Mouse (Mus musculus): ENCODE data around the gene Idnk. TPM values are rescaled to one million over a fixed set of nuclear protein-coding genes. Genes with fewer than 3 reads are reported as not detected.

Gene Idnk
- polyA plus RNA-seq, 1 experiment from 2014 or later: 35.4 TPM

DNA sequence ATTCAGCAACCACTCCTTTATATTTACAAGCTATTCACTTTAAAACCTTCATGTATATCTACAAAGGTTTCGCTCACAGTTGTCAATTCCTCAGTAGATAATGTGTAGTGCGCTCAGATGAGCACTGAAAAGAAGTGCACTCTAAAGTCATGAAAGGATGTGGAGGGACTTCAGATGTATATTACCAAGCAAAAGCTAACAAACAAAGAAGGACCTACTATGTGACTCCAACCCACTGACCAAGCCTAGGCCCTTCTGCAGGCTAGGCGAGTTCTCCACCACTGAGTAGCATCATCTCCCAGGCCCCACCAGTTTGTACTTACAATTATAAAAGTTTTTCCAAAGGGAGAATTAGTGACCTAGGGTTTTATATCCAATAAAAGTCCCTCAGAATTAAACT, 46.8 kb downstream of the Idnk start:
- Histone ChIP-seq H3K27ac (ENCODE audit: low read depth) (no peak overlapping the region), H3K4me2 (ENCODE audit: low read depth, low read length) (no peak overlapping the region), H3K9me3 (ENCODE audit: low read length) (no peaks in the 10 kb centered on the region), H3K36me3 (replicated peaks; ENCODE audit: insufficient read depth, low read length) (0 out of 2 replicates have a peak, but pooled peaks cover 2% of the 10 kb centered on the region), H3K4me3 (ENCODE audit: low read depth, low read length) (no peak overlapping the region), H3K27me3 (ENCODE audit: insufficient read depth, low read length) (no peaks in the 10 kb centered on the region), H3K9ac (replicated peaks) (no peak overlapping the region), H3K4me1 (ENCODE audit: insufficient read depth) (peaks cover 16% of the 10 kb centered on the region)
- DNase-seq: no peak
- TF ChIP-seq EP300 (IDR thresholded peaks at IDR 0.05; ENCODE audit: low read depth) (no peak), CTCF (IDR thresholded peaks at IDR 0.05; ENCODE audit: low read depth) (no peak)
- WGBS (ENCODE audit: insufficient replicate concordance): 88% methylated on average over 3 of the region's 3 CpGs
- no peak for ATAC-seq

DNA sequence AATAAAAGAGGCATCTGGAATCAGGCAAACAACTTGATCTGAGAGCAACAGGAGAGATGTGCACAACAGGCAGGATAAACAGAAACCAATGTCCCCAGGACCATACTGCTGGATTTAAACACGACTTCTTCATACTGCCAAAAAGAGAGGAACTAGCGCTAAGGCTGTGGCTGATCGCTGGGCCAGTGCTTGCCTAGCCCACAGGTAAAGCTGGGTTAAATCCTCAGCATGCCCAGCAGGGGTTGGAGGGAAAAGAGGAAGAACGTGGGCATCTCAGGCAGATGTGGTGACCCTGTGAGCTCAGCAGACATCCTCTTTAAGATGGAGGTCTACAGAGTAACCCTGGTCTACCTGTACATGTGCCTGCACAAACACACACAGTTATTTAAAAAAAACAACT, 47.5 kb downstream of the Idnk start:
- no peak overlapping the region for H3K4me3 ChIP-seq (ENCODE audit: low read depth, low read length)
- DNase-seq: no peak
- no peak for TF ChIP-seq EP300 (IDR thresholded peaks at IDR 0.05; ENCODE audit: low read depth)
- no peaks in the 10 kb centered on the region for H3K27me3 ChIP-seq (ENCODE audit: insufficient read depth, low read length)
- peak overlapping the region; percentile 17; the same call in 1 of the 2 replicates for H3K27ac ChIP-seq (ENCODE audit: low read depth)
- 0 out of 2 replicates have a peak, but pooled peaks cover 2% of the 10 kb centered on the region for H3K36me3 ChIP-seq (replicated peaks; ENCODE audit: insufficient read depth, low read length)
- no peak for ATAC-seq
- H3K4me2 ChIP-seq (ENCODE audit: low read depth, low read length): no peak overlapping the region
- H3K4me1 ChIP-seq (ENCODE audit: insufficient read depth): peaks cover 16% of the 10 kb centered on the region
- H3K9me3 ChIP-seq (ENCODE audit: low read length): no peaks in the 10 kb centered on the region
- WGBS (ENCODE audit: insufficient replicate concordance): 38% methylated on average over 4 of the region's 4 CpGs
- H3K9ac ChIP-seq (replicated peaks): no peak overlapping the region

DNA sequence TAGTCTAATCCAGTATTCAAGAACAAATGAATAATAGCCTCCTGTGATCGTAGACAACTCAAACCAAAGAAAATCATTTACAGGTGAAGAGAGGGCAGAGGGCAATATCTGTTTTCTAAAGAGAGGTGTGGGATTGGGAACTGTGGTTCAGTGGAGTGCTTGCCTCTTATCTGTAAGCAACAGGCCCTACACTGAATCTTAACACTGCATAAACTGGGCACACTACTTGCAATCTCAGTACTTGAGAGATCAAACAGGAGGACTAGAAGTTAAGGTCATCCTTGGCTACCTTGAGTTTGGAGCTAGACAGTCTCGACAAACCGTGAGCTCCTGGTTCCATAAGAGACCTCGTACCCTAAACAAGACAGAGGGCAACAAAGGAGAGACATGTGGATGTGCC, 48.6 kb downstream of the Idnk start:
- TF ChIP-seq EP300 (IDR thresholded peaks at IDR 0.05; ENCODE audit: low read depth) (no peak), CTCF (IDR thresholded peaks at IDR 0.05; ENCODE audit: low read depth) (no peak)

DNA sequence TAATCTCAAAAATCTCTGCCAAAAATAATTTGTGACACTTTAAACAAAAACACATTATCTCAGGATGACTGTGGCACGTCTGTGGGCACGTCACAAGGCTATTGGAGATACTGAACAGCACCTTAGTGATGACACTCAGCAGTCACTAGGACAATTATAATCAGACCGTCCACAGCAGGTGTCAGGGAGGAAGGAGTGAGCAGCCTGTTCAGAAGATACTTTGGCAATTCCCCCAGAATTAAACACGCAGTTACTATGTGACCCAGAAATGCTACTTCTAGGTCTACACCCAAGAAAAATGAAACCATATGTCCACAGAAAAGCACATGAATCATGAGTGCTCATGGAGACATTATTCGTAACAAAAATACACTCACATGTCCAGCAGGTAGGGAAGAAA, 53.0 kb downstream of the Idnk start:
- 69% methylated on average over 5 of the region's 5 CpGs for WGBS (ENCODE audit: insufficient replicate concordance)
- ATAC-seq: no peak
- Histone ChIP-seq H3K27ac (ENCODE audit: low read depth) (no peak overlapping the region), H3K9me3 (ENCODE audit: low read length) (no peaks in the 10 kb centered on the region), H3K36me3 (replicated peaks; ENCODE audit: insufficient read depth, low read length) (0 out of 2 replicates have a peak, but pooled peaks cover 2% of the 10 kb centered on the region), H3K4me2 (ENCODE audit: low read depth, low read length) (no peak overlapping the region), H3K4me1 (ENCODE audit: insufficient read depth) (peaks cover 26% of the 10 kb centered on the region), H3K4me3 (ENCODE audit: low read depth, low read length) (no peak overlapping the region), H3K27me3 (ENCODE audit: insufficient read depth, low read length) (no peaks in the 10 kb centered on the region), H3K9ac (replicated peaks) (no peak overlapping the region)
- DNase-seq: no peak
- TF ChIP-seq EP300 (IDR thresholded peaks at IDR 0.05; ENCODE audit: low read depth) (no peak), CTCF (IDR thresholded peaks at IDR 0.05; ENCODE audit: low read depth) (no peak)

More for the DNA sequence above, 48.6 kb downstream of the Idnk start:
- ATAC-seq (peak; percentile 44; the same call in 1 of the 2 replicates), DNase-seq (no peak)
- Histone ChIP-seq H3K9ac (replicated peaks) (no peak overlapping the region), H3K4me1 (ENCODE audit: insufficient read depth) (peaks cover 16% of the 10 kb centered on the region), H3K4me2 (ENCODE audit: low read depth, low read length) (no peak overlapping the region), H3K36me3 (replicated peaks; ENCODE audit: insufficient read depth, low read length) (0 out of 2 replicates have a peak, but pooled peaks cover 2% of the 10 kb centered on the region), H3K4me3 (ENCODE audit: low read depth, low read length) (no peak overlapping the region), H3K27ac (ENCODE audit: low read depth) (no peak overlapping the region), H3K9me3 (ENCODE audit: low read length) (no peaks in the 10 kb centered on the region), H3K27me3 (ENCODE audit: insufficient read depth, low read length) (no peaks in the 10 kb centered on the region)
- WGBS (ENCODE audit: insufficient replicate concordance): 76% methylated on average over 4 of the region's 4 CpGs

DNA sequence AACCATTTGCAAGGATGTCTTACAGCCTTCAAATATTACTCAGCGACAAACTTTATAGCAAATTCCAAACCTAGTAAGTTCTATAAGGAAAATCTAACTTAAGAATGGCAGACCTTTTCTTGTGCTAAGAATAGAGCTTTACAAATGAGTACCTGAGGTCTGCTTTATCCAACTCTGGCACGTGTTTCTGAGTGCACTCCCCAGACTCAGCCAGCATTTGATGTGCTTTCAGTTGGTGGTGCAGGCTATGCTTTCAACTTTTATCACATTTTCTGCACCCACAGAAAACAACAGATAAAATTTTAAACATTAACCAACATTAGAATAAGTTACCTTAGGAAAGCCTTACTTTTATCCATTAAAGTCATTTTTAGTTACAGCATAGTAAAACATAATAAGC, 55.1 kb downstream of the Idnk start:
- Histone ChIP-seq H3K4me3 (ENCODE audit: low read depth, low read length) (no peak overlapping the region), H3K4me2 (ENCODE audit: low read depth, low read length) (no peak overlapping the region), H3K4me1 (ENCODE audit: insufficient read depth) (peaks cover 25% of the 10 kb centered on the region), H3K27me3 (ENCODE audit: insufficient read depth, low read length) (no peaks in the 10 kb centered on the region), H3K27ac (ENCODE audit: low read depth) (no peak overlapping the region), H3K9me3 (ENCODE audit: low read length) (no peaks in the 10 kb centered on the region), H3K9ac (replicated peaks) (no peak overlapping the region), H3K36me3 (replicated peaks; ENCODE audit: insufficient read depth, low read length) (no peaks in the 10 kb centered on the region)
- no peak for ATAC-seq
- 65% methylated on average over 2 of the region's 2 CpGs for WGBS (ENCODE audit: insufficient replicate concordance)
- TF ChIP-seq CTCF (IDR thresholded peaks at IDR 0.05; ENCODE audit: low read depth) (no peak), EP300 (IDR thresholded peaks at IDR 0.05; ENCODE audit: low read depth) (no peak)
- no peak for DNase-seq

DNA sequence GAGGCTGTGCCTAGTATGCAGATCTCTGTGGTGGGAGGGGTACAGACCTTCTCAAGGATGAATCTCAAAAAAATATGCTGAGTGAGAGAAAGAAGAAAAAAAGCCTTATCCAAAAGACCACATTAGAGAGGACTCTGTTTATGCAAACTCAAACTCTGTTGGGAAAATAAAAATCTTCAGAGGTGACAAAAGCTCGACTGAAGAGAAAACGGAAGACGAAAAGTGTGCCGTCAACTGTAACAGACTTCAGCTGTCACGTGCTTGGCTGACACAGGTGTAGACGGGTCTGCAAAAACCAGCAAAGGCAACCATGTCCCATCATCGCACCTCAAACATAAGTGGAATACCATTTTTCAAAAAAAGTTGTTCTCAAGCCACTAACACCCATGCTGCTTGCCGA, 56.4 kb downstream of the Idnk start:
- Histone ChIP-seq H3K27ac (ENCODE audit: low read depth) (peak overlapping the region; percentile 1; the same call in 1 of the 2 replicates), H3K4me3 (ENCODE audit: low read depth, low read length) (peak overlapping the region; percentile 100), H3K4me1 (ENCODE audit: insufficient read depth) (peaks cover 25% of the 10 kb centered on the region), H3K9me3 (ENCODE audit: low read length) (no peaks in the 10 kb centered on the region), H3K36me3 (replicated peaks; ENCODE audit: insufficient read depth, low read length) (no peaks in the 10 kb centered on the region), H3K27me3 (ENCODE audit: insufficient read depth, low read length) (no peaks in the 10 kb centered on the region), H3K4me2 (ENCODE audit: low read depth, low read length) (peak overlapping the region; percentile 67), H3K9ac (replicated peaks) (peak overlapping the region; percentile 22; the same call in 1 of the 2 replicates)
- DNase-seq (no peak), ATAC-seq (no peak)
- TF ChIP-seq CTCF (IDR thresholded peaks at IDR 0.05; ENCODE audit: low read depth): no peak
- no peak for TF ChIP-seq EP300 (IDR thresholded peaks at IDR 0.05; ENCODE audit: low read depth)
- 49% methylated on average over 8 of the region's 8 CpGs for WGBS (ENCODE audit: insufficient replicate concordance)

Other genes with a start within 250 kb of the Idnk start
- not detected in 2 replicates for gene Spock1, start 249.3 kb upstream of the Idnk start, polyA plus RNA-seq (2015; fragmentation: Nextera tagmentation; extraction: Ambion mirVana)
- 2.2 and 2.9 TPM in 2 replicates for gene Klhl3, start 44.1 kb upstream of the Idnk start, polyA plus RNA-seq (2015; fragmentation: Nextera tagmentation; extraction: Ambion mirVana)
- 11.0 and 11.4 TPM in 2 replicates for gene Hnrnpa0, start 29.1 kb upstream of the Idnk start, polyA plus RNA-seq (2015; fragmentation: Nextera tagmentation; extraction: Ambion mirVana)
- 44.2 and 44.5 TPM in 2 replicates for gene Ubqln1, start 58.0 kb downstream of the Idnk start, polyA plus RNA-seq (2015; fragmentation: Nextera tagmentation; extraction: Ambion mirVana)
- 10.4 and 14.1 TPM in 2 replicates for gene Gkap1, start 118.0 kb downstream of the Idnk start, polyA plus RNA-seq (2015; fragmentation: Nextera tagmentation; extraction: Ambion mirVana)
- 0.02 and 0.05 TPM in 2 replicates for gene Kif27, start 201.5 kb downstream of the Idnk start, polyA plus RNA-seq (2015; fragmentation: Nextera tagmentation; extraction: Ambion mirVana)
- gene 2210016F16Rik, start 227.6 kb downstream of the Idnk start, polyA plus RNA-seq (2015; fragmentation: Nextera tagmentation; extraction: Ambion mirVana): 15.4 and 16.6 TPM in 2 replicates
- 9.0 and 9.8 TPM in 2 replicates for gene Rmi1, start 244.6 kb downstream of the Idnk start, polyA plus RNA-seq (2015; fragmentation: Nextera tagmentation; extraction: Ambion mirVana)
- gene Hnrnpk, start 245.7 kb downstream of the Idnk start, polyA plus RNA-seq (2015; fragmentation: Nextera tagmentation; extraction: Ambion mirVana): 332 and 351 TPM in 2 replicates